Mouse (Mus musculus) megakaryocyte, embryonic 14.5 days (primary cell): ENCODE measurements around the gene Bhlhe41.

Experiments used
- FLI1 ChIP-seq: IDR thresholded peaks from 2 replicates; pipeline ENCODE4 v1.6.1; 2012; ENCODE audit warnings: low read length, inconsistent platforms, mixed read lengths
- GATA1 ChIP-seq: IDR thresholded peaks from 3 replicates; pipeline ENCODE4 v1.6.1; 2012; ENCODE audit warnings: mixed read lengths, low read length, inconsistent platforms, borderline replicate concordance

- no peak; the same call in 2 of the 3 replicates for TF ChIP-seq GATA1
- TF ChIP-seq FLI1 = no peak
Measured at GRCm38 (mm10) chr6:145823588-145824234, 41.6 kb downstream of the Bhlhe41 start.
